Comparison of ENCODE assay signal across 8 mouse cellular contexts in genomic region chr10:127511634-127512306, GRCm38 (mm10). TPM values are rescaled to one million over a fixed set of nuclear protein-coding genes. Genes with fewer than 3 reads are reported as not detected.
A peak's percentile ranks its signal among the peaks of the same experiment; 100 is the strongest.
DNase-seq lines count a peak whose midpoint lies in the region; ATAC-seq and TF ChIP-seq lines count a peak whose summit lies in the region.

No protein-coding gene starts in this region.

- ATAC-seq in G1E (ENCODE audit: extremely low read depth, insufficient number of reproducible peaks, low FRiP score, poor library complexity, severe bottlenecking) = no peak
- ATAC-seq in heart, postnatal 0 days (ENCODE audit: insufficient read depth, low read depth) = no peak
- ATAC-seq in midbrain, embryonic 13.5 days = peak; percentile 11

- WGBS in heart, postnatal 0 days = under 1% methylated on average over 46 of the region's 46 CpGs
- WGBS in midbrain, embryonic 13.5 days = under 1% methylated on average over 45 of the region's 46 CpGs
- WGBS in thymus, adult 2 months = 0% methylated on average over 46 of the region's 46 CpGs

- intact Hi-C loops in gastrocnemius, adult 2 months (cut with DNase I) = no loop called here

- TF ChIP-seq POLR2A in thymus, adult 2 months (IDR thresholded peaks at IDR 0.05; ENCODE audit: control insufficient read depth, extremely low read depth, insufficient read depth, low read length, poor library complexity) = no peak

- peak; percentile 48 for TF ChIP-seq CTCF in gastrocnemius, adult 2 months (IDR thresholded peaks at IDR 0.05)
- no peak for TF ChIP-seq CTCF in G1E (IDR thresholded peaks at IDR 0.05; ENCODE audit: low read depth, low read length)
- TF ChIP-seq CTCF in heart, postnatal 0 days (IDR thresholded peaks at IDR 0.05; ENCODE audit: low read depth) = peak; percentile 14; the same call in 1 of the 2 replicates
- TF ChIP-seq CTCF in thymus, adult 2 months (IDR thresholded peaks at IDR 0.05; ENCODE audit: borderline replicate concordance, control insufficient read depth, extremely low read depth, insufficient read depth, low read length, poor library complexity) = no peak

- peaks cover 86% of the 10 kb centered on the region for H3K4me1 ChIP-seq in G1E (ENCODE audit: insufficient read depth, low read depth, low read length)
- peaks cover 29% of the 10 kb centered on the region for H3K4me1 ChIP-seq in heart, postnatal 0 days (ENCODE audit: control insufficient read depth, insufficient read depth)
- peaks cover 91% of the 10 kb centered on the region for H3K4me1 ChIP-seq in midbrain, embryonic 13.5 days (replicated peaks)
- H3K4me1 ChIP-seq in thymus, adult 2 months (replicated peaks; ENCODE audit: control insufficient read depth, insufficient read depth, low read length) = peaks cover 38% of the 10 kb centered on the region

- peaks cover 18% of the 10 kb centered on the region for H3K36me3 ChIP-seq in G1E (replicated peaks)
- no peaks in the 10 kb centered on the region for H3K36me3 ChIP-seq in heart, postnatal 0 days (replicated peaks; ENCODE audit: control insufficient read depth, insufficient read depth, low read length)
- no peaks in the 10 kb centered on the region for H3K36me3 ChIP-seq in midbrain, embryonic 13.5 days
- no peaks in the 10 kb centered on the region for H3K36me3 ChIP-seq in thymus, adult 2 months (ENCODE audit: control insufficient read depth, insufficient read depth, low read length)

- H3K4me3 ChIP-seq in gastrocnemius, adult 2 months = peak overlapping the region; percentile 83
- H3K4me3 ChIP-seq in G1E (ENCODE audit: low read depth, low read length) = peak overlapping the region; percentile 77
- peak overlapping the region; percentile 47 for H3K4me3 ChIP-seq in heart, postnatal 0 days (ENCODE audit: low read depth, low read length)
- peak overlapping the region; percentile 45 for H3K4me3 ChIP-seq in midbrain, embryonic 13.5 days (replicated peaks)
- peak overlapping the region; percentile 44 for H3K4me3 ChIP-seq in thymus, adult 2 months (ENCODE audit: control insufficient read depth, insufficient read depth, low read length)

- peak overlapping the region; percentile 65 for H3K4me2 ChIP-seq in heart, postnatal 0 days (ENCODE audit: low read depth, low read length)
- peak overlapping the region; percentile 82 for H3K4me2 ChIP-seq in midbrain, embryonic 13.5 days (replicated peaks)

- H3K27ac ChIP-seq in gastrocnemius, adult 2 months = peak overlapping the region; percentile 50
- H3K27ac ChIP-seq in heart, postnatal 0 days (ENCODE audit: low read depth) = no peak overlapping the region
- H3K27ac ChIP-seq in midbrain, embryonic 13.5 days = peak overlapping the region; percentile 97
- H3K27ac ChIP-seq in thymus, adult 2 months (ENCODE audit: control insufficient read depth, insufficient read depth, low read length) = no peak overlapping the region

- no peaks in the 10 kb centered on the region for H3K9me3 ChIP-seq in G1E (replicated peaks)
- no peaks in the 10 kb centered on the region for H3K9me3 ChIP-seq in heart, postnatal 0 days (replicated peaks; ENCODE audit: control insufficient read depth, low read length)
- H3K9me3 ChIP-seq in midbrain, embryonic 13.5 days = no peaks in the 10 kb centered on the region

- peaks cover 46% of the 10 kb centered on the region for H3K27me3 ChIP-seq in G1E (ENCODE audit: insufficient read depth, low read length)
- H3K27me3 ChIP-seq in heart, postnatal 0 days (ENCODE audit: control insufficient read depth, insufficient read depth, low read length) = peaks cover 68% of the 10 kb centered on the region
- peaks cover 36% of the 10 kb centered on the region for H3K27me3 ChIP-seq in midbrain, embryonic 13.5 days
- H3K27me3 ChIP-seq in thymus, adult 2 months (ENCODE audit: control insufficient read depth, insufficient read depth, low read length) = peaks cover 5% of the 10 kb centered on the region; the same call in 1 of the 2 replicates

- H3K9ac ChIP-seq in heart, postnatal 0 days (replicated peaks; ENCODE audit: low read depth, low read length) = 0 out of 2 replicates have a peak overlapping the region, but pooled peaks have one; percentile 12
- H3K9ac ChIP-seq in midbrain, embryonic 13.5 days (replicated peaks) = peak overlapping the region; percentile 70

- peak; percentile 64 for DNase-seq in gastrocnemius, adult 2 months
- no peak for DNase-seq in gastrocnemius, postnatal 10 days
- DNase-seq in G1E (ENCODE audit: low spot score) = no peak
- DNase-seq in embryo, embryonic 10 days (ENCODE audit: low spot score) = peak; percentile 65
- DNase-seq in heart, postnatal 0 days (ENCODE audit: low spot score) = no peak
- DNase-seq in left cerebral cortex, adult 9 months (ENCODE audit: low spot score in 2 of 2) = peak; percentile 87 to 89
- peak; percentile 65 for DNase-seq in thymus, adult 2 months

- TF ChIP-seq EP300 in heart, postnatal 0 days (IDR thresholded peaks at IDR 0.05; ENCODE audit: low read depth) = no peak

RNA-seq across cellular contexts. Expression of gene Ndufa4l2, which starts 3.0 kb away (rescaled TPM):
- total RNA-seq in gastrocnemius, adult 2 months (2021) = 10 to 100 TPM in 1 of 2 experiments, 1 to 10 TPM in 1; 8.1 to 16.5 TPM
- total RNA-seq in gastrocnemius, postnatal 10 days (2021) = 10 to 100 TPM; 20.5 to 24.2 TPM
- total RNA-seq in G1E (2014; fragmentation: Nextera tagmentation) (976 and 1,076 TPM in 2 replicates), G1E (2017) (238 and 262 TPM in 2 replicates)
- 1,245 and 1,719 TPM in 2 replicates for polyA plus RNA-seq in G1E (2012)
- total RNA-seq in heart, postnatal 0 days (2014; rRNA removed; ENCODE audit: low replicate concordance) = 43.8 and 68.3 TPM in 2 replicates
- 46.4 and 47.6 TPM in 2 replicates for polyA plus RNA-seq in heart, postnatal 0 days (2015; fragmentation: Nextera tagmentation; extraction: Ambion mirVana)
- polyA plus RNA-seq in midbrain, embryonic 13.5 days (2015; fragmentation: Nextera tagmentation; extraction: Ambion mirVana) = 11.5 and 13.8 TPM in 2 replicates
- polyA plus RNA-seq in thymus, adult 2 months (2012; rRNA removed) = 6.2 and 13.5 TPM in 2 replicates

RNA-seq across cellular contexts. Expression of gene Stac3, which starts 10.3 kb away (rescaled TPM):
- 100 to 1,000 TPM; 393 to 462 TPM for total RNA-seq in gastrocnemius, adult 2 months (2021)
- total RNA-seq in gastrocnemius, postnatal 10 days (2021) = 100 to 1,000 TPM; 272 to 307 TPM
- 1.2 TPM in 1 of 2 replicates, not detected in the other for total RNA-seq in G1E (2014; fragmentation: Nextera tagmentation)
- 0.60 and 0.93 TPM in 2 replicates for total RNA-seq in G1E (2017)
- polyA plus RNA-seq in G1E (2012) = 0.07 and 0.17 TPM in 2 replicates
- total RNA-seq in heart, postnatal 0 days (2014; rRNA removed; ENCODE audit: low replicate concordance) = 0.08 TPM in 1 of 2 replicates, not detected in the other
- polyA plus RNA-seq in heart, postnatal 0 days (2015; fragmentation: Nextera tagmentation; extraction: Ambion mirVana) = 0.30 TPM in 1 of 2 replicates, not detected in the other
- 1.6 and 2.3 TPM in 2 replicates for polyA plus RNA-seq in midbrain, embryonic 13.5 days (2015; fragmentation: Nextera tagmentation; extraction: Ambion mirVana)
- polyA plus RNA-seq in thymus, adult 2 months (2012; rRNA removed) = 2.2 and 3.9 TPM in 2 replicates

RNA-seq across cellular contexts. Expression of gene Shmt2, which starts 10.5 kb away (rescaled TPM):
- 10 to 100 TPM; 22.7 to 28.9 TPM for total RNA-seq in gastrocnemius, adult 2 months (2021)
- 10 to 100 TPM; 30.5 to 33.4 TPM for total RNA-seq in gastrocnemius, postnatal 10 days (2021)
- total RNA-seq in G1E (2014; fragmentation: Nextera tagmentation) = 338 and 343 TPM in 2 replicates
- 238 and 271 TPM in 2 replicates for total RNA-seq in G1E (2017)
- polyA plus RNA-seq in G1E (2012) = 622 and 702 TPM in 2 replicates
- 109 and 161 TPM in 2 replicates for total RNA-seq in heart, postnatal 0 days (2014; rRNA removed; ENCODE audit: low replicate concordance)
- 47.9 and 51.5 TPM in 2 replicates for polyA plus RNA-seq in heart, postnatal 0 days (2015; fragmentation: Nextera tagmentation; extraction: Ambion mirVana)
- polyA plus RNA-seq in midbrain, embryonic 13.5 days (2015; fragmentation: Nextera tagmentation; extraction: Ambion mirVana) = 54.3 and 56.2 TPM in 2 replicates
- 171 and 198 TPM in 2 replicates for polyA plus RNA-seq in thymus, adult 2 months (2012; rRNA removed)

RNA-seq across cellular contexts. Expression of gene Nxph4, which starts 22.6 kb away (rescaled TPM):
- total RNA-seq in gastrocnemius, adult 2 months (2021) = under 1 TPM; 0.17 to 0.23 TPM
- 1 to 10 TPM; 1.6 to 1.9 TPM for total RNA-seq in gastrocnemius, postnatal 10 days (2021)
- total RNA-seq in G1E (2014; fragmentation: Nextera tagmentation) (not detected in 2 replicates), G1E (2017) (0.06 and 0.11 TPM in 2 replicates)
- 0.22 and 0.40 TPM in 2 replicates for polyA plus RNA-seq in G1E (2012)
- not detected in 2 replicates for total RNA-seq in heart, postnatal 0 days (2014; rRNA removed; ENCODE audit: low replicate concordance)
- 0.41 and 0.49 TPM in 2 replicates for polyA plus RNA-seq in heart, postnatal 0 days (2015; fragmentation: Nextera tagmentation; extraction: Ambion mirVana)
- 78.8 and 83.9 TPM in 2 replicates for polyA plus RNA-seq in midbrain, embryonic 13.5 days (2015; fragmentation: Nextera tagmentation; extraction: Ambion mirVana)
- polyA plus RNA-seq in thymus, adult 2 months (2012; rRNA removed) = 0.06 and 0.20 TPM in 2 replicates

Comparison
In these comparisons a context has a peak if more than half of its experiments do, and no peak if none do; other contexts are left out.
1. DNase-seq: peak in gastrocnemius, adult 2 months (single experiment), embryo, embryonic 10 days (single experiment), left cerebral cortex, adult 9 months (2 of 2) and thymus, adult 2 months (single experiment); none in gastrocnemius, postnatal 10 days (single experiment), G1E (single experiment) and heart, postnatal 0 days (single experiment).
2. H3K27ac ChIP-seq: peak in gastrocnemius, adult 2 months (single experiment) and midbrain, embryonic 13.5 days (single experiment); none in heart, postnatal 0 days (single experiment) and thymus, adult 2 months (single experiment).
3. CTCF ChIP-seq: peak in gastrocnemius, adult 2 months (single experiment) and heart, postnatal 0 days (single experiment); none in G1E (single experiment) and thymus, adult 2 months (single experiment).
4. RNA of gene Stac3, which starts 10.3 kb away (total RNA-seq): 393 to 462 TPM in gastrocnemius, adult 2 months and 272 to 307 TPM in gastrocnemius, postnatal 10 days; 0.60 to 1.2 TPM in G1E and 0.08 TPM in heart, postnatal 0 days; every median in the first group is over 100 times any median in the second.
5. Peak in every context shown above with its lines, with median percentiles within 50 percentile points of each other: H3K4me3 ChIP-seq.